Mouse (Mus musculus): ENCODE data around the gene Mcm2. TPM values are rescaled to one million over a fixed set of nuclear protein-coding genes. Genes with fewer than 3 reads are reported as not detected.

Mcm2 gene
- total and polyA plus RNA-seq, 3 experiments = 130 to 148 (median 148) TPM

- H3K27ac ChIP-seq (ENCODE audit: insufficient read depth, low read depth) = no peak overlapping the region
- H3K4me3 ChIP-seq (replicated peaks in 1 of 3; ENCODE audit: low read depth in 2 of 3, low read length in 2 of 3, poor library complexity in 1 of 3) = no peak overlapping the region
- TF ChIP-seq UBTF (IDR thresholded peaks at IDR 0.05; ENCODE audit: low read depth, low read length) (no peak), RCOR1 (conservative IDR thresholded peaks at IDR 0.05; ENCODE audit: low read depth, low read length) (no peak), MYC (IDR thresholded peaks at IDR 0.05; ENCODE audit: low read depth, low read length) (no peak), CHD1 (IDR thresholded peaks at IDR 0.05; ENCODE audit: low read depth, low read length) (no peak), ZC3H11A (IDR thresholded peaks at IDR 0.05; ENCODE audit: low read depth, low read length) (no peak), HCFC1 (IDR thresholded peaks at IDR 0.05; ENCODE audit: low read depth, low read length) (no peak), MAFK (IDR thresholded peaks at IDR 0.05; ENCODE audit: insufficient replicate concordance, low read length) (no peak), ZMIZ1 (IDR thresholded peaks at IDR 0.05; ENCODE audit: low read depth, low read length) (no peak), SMC3 (IDR thresholded peaks at IDR 0.05; ENCODE audit: low read depth, low read length) (no peak), GABPA (IDR thresholded peaks at IDR 0.05; ENCODE audit: insufficient replicate concordance, low read depth, low read length) (no peak), ZKSCAN1 (IDR thresholded peaks at IDR 0.05; ENCODE audit: borderline replicate concordance, low read depth, low read length) (no peak), NRF1 (IDR thresholded peaks at IDR 0.05; ENCODE audit: low read depth, low read length) (no peak), MAZ (IDR thresholded peaks at IDR 0.05; ENCODE audit: low read depth, low read length) (no peak), BHLHE40 (IDR thresholded peaks at IDR 0.05; ENCODE audit: low read depth, low read length) (no peak), ZNF384 (IDR thresholded peaks at IDR 0.05; ENCODE audit: low read depth, low read length) (no peak), NELFE (IDR thresholded peaks at IDR 0.05; ENCODE audit: low read depth, low read length) (no peak), SIN3A (IDR thresholded peaks at IDR 0.05; ENCODE audit: low read length) (no peak), IRF4 (IDR thresholded peaks at IDR 0.05; ENCODE audit: low read depth, low read length) (no peak)
- peaks cover 0 to 37% of the 10 kb centered on the region in 2 experiments for H3K4me1 ChIP-seq (ENCODE audit: control insufficient read depth in 1 of 2, insufficient read depth in 2 of 2)
- no peak for DNase-seq (ENCODE audit: extremely low read depth)
- H3K27me3 ChIP-seq (replicated peaks) = no peaks in the 10 kb centered on the region
- dilution Hi-C loops (cut with MboI; ENCODE audit: extremely low pct_ligation_motif_present, extremely low pct_unique_long_range_greater_than_20kb, low sequenced_read_pairs) = no loop called here
- H3K9me3 ChIP-seq (replicated peaks; ENCODE audit: low read length) = no peaks in the 10 kb centered on the region
- peaks cover 16 to 47% of the 10 kb centered on the region in 2 experiments for H3K36me3 ChIP-seq (replicated peaks in 1 of 2; ENCODE audit: control insufficient read depth in 1 of 2, insufficient read depth in 1 of 2, low read length in 1 of 2)
- no peak overlapping the region for H3K9ac ChIP-seq (ENCODE audit: insufficient read depth, low read depth)
- no peaks in the 10 kb centered on the region for H3K79me2 ChIP-seq (replicated peaks; ENCODE audit: control insufficient read depth, extremely low read depth, insufficient read depth, poor library complexity, severe bottlenecking)
- H3K4me2 ChIP-seq (ENCODE audit: insufficient read depth, low read depth, poor library complexity, severe bottlenecking) = no peak overlapping the region
- in situ Hi-C loops (cut with MboI; ENCODE audit: low pct_ligation_motif_present, low pct_unique_long_range_greater_than_20kb, low sequenced_read_pairs) = no loop called here
These were observed 6.5 kb upstream of the Mcm2 start for GRCm38 (mm10) chr6:88905042-88905441.

GRCm38 (mm10) chr6:88904456-88904974, 5.9 kb upstream of the Mcm2 start:
- in situ Hi-C loops (cut with MboI; ENCODE audit: low pct_ligation_motif_present, low pct_unique_long_range_greater_than_20kb, low sequenced_read_pairs) = no loop called here
- Histone ChIP-seq H3K4me2 (ENCODE audit: insufficient read depth, low read depth, poor library complexity, severe bottlenecking) (no peak overlapping the region), H3K79me2 (replicated peaks; ENCODE audit: control insufficient read depth, extremely low read depth, insufficient read depth, poor library complexity, severe bottlenecking) (no peaks in the 10 kb centered on the region), H3K4me3 (replicated peaks in 1 of 3; ENCODE audit: low read depth in 2 of 3, low read length in 2 of 3, poor library complexity in 1 of 3) (no peak overlapping the region), H3K27me3 (replicated peaks) (no peaks in the 10 kb centered on the region), H3K36me3 (replicated peaks in 1 of 2; ENCODE audit: control insufficient read depth in 1 of 2, insufficient read depth in 1 of 2, low read length in 1 of 2) (peaks cover 12 to 42% of the 10 kb centered on the region in 2 experiments), H3K27ac (ENCODE audit: insufficient read depth, low read depth) (no peak overlapping the region), H3K9me3 (replicated peaks; ENCODE audit: low read length) (no peaks in the 10 kb centered on the region), H3K4me1 (ENCODE audit: control insufficient read depth in 1 of 2, insufficient read depth in 2 of 2) (peaks cover 0 to 37% of the 10 kb centered on the region in 2 experiments), H3K9ac (ENCODE audit: insufficient read depth, low read depth) (no peak overlapping the region)
- DNase-seq (ENCODE audit: extremely low read depth) = no peak
- TF ChIP-seq MXI1 (IDR thresholded peaks at IDR 0.05; ENCODE audit: low read depth, low read length) (no peak), CTCF (conservative IDR thresholded peaks at IDR 0.05 in 1 of 2, IDR thresholded peaks at IDR 0.05 in 1 of 2; ENCODE audit: low read depth in 2 of 2, low read length in 2 of 2) (no peak), ZNF384 (IDR thresholded peaks at IDR 0.05; ENCODE audit: low read depth, low read length) (no peak)
- dilution Hi-C loops (cut with MboI; ENCODE audit: extremely low pct_ligation_motif_present, extremely low pct_unique_long_range_greater_than_20kb, low sequenced_read_pairs) = no loop called here
